Mouse (Mus musculus): ENCODE data around the gene 1700008O03Rik.

Gene 1700008O03Rik

DNA sequence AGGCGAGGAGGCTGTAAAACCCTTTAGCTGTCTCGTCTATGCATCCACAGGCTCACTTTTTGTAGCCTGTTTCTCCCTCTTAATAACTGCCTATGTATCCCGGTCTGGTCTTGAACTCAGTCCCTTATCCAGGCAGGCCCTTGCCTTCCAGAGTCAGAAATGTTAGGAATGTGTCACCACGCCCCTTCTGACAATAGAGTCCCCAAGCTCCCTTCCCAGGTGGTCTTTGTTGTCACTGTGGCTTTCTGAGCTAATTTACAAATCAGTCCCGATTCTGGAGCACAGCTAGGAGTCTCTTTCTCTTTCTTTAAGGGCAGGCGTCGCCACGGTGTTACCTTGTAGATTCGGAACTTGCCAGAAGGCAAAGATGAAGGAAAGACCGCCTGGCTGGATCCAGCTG is 10.4 kb downstream of the 1700008O03Rik start:
- DNase-seq = no peak

DNA sequence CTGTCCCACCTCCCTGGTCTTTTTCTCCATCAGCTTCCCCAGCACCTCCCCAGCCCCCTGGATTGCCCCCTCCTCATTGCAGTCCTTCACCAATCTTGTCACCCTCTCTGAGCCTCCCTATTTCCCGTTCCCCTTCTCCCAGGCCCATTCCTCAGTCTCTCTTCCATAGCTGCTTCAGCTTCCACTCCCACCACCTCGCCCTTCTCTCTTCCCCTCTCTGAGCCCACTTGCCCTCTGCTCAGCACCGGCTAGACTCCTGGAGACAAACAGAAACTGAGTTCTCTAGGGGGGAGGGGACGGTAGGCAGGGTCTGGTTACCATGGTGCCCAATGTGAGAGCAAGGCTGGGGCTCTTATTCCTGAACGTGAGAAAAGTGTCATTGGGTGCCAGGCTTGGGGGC is 10.9 kb downstream of the 1700008O03Rik start:
- no peak for DNase-seq

DNA sequence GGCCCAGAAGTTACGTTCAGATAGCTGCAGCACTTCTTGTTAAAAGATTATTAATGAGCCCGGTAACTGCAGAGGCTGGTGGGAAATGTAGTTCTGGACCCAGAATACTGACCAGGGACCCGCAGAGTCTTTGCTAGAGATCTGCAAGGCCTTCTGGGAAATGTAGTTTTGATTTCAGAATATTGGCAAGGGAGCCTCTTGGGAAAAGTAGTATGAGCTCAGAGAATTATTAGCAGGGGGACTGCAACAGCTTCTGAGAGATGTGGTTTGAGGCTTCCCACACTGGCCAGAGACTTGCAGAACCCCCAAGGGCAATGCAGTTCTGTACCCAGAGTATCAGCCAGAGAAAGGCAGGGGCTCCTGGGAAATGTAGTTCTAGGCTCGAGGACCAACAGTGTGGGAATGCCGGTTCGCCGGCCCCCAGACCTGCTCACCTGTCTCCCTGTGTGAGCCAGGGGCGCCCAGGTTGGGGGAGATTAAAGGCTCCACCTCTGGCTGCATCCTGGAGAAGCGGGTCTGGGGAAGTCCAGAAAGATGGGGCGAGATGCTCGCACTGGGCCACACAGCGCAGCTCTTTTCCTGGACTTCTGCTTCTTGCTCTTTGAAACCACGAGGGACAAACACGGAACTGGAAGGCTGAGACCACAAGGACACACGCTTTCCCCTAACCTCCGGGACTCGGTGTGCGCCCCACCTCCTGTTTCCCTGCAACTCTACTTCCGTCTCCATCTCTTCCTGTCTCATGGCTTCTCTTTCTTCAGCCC is 11.5 kb downstream of the 1700008O03Rik start:
- peak; percentile 94 for DNase-seq

- no peak for DNase-seq
These were observed 12.2 kb downstream of the 1700008O03Rik start for GRCm38 (mm10) chr7:44373460-44373859.

- DNase-seq = no peak
These were observed 12.9 kb downstream of the 1700008O03Rik start for GRCm38 (mm10) chr7:44372678-44373077.

DNA sequence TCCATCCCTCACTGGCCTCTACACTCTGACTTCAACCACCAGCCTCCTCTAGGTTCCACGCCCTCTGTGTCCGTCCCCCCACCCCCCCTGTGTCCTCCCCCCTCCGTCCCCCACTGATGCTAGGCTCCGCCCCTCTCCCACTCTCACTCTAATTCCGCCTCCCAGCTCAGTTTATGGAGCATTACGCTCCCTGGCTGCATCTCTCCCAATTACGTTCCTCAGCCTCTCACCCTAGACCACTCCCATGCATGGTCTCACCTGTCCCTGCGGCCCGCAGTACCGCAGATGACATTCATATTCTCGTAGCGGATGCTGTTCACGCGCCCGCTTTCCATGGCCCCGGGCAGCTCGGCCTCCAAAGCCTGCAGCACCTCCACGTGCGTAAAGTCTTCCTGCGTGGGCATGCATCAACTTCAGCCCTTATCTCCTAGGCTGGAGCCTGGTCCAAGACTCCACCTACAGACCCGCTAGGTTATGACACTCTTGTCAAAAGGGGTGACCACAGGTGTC is 24.8 kb downstream of the 1700008O03Rik start:
- no peak for DNase-seq

GRCm38 (mm10) chr7:44359908-44360672 is 25.5 kb downstream of the 1700008O03Rik start:
- peak; percentile 98 for DNase-seq

- no peak for DNase-seq
These were observed 26.6 kb downstream of the 1700008O03Rik start for GRCm38 (mm10) chr7:44358886-44359654.

DNA sequence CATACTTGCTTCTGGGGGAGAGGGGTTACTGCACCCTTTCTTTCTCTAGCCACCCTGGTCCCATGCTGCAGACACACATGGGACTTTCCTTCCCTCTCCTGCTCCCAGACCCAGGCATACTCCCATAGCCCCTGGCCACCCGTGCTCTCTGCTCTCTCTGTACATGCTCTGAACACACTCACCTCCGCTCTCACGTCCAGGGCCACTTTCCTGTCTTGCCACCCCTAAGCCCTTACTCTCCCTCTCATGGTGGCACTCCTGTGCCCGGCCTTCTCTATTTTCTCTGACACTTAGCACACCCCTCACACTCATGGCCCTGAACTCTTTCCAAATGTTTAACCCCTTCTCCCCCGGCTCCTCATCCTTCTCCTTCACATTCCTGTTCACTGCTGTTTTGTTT is 27.6 kb downstream of the 1700008O03Rik start:
- DNase-seq = no peak

DNA sequence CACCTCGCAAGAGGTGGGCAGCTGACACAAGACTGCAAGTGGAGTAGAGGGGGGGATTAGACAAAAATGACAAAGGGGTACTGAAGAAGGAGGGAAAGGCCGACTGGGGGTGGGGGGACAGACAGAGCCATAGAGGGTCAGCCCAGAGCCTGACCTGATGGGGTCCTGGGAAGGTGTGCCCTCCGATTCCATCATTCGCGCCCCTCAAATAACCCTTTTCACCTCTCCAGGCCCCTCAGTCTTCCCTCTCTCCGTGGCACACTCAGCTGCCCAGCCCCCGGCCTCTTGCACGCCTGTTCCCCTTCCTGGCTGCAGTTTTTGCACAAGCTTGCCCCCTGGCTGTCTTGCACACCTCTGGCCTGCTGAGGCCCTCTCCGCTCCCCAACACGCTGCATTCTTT is 28.1 kb downstream of the 1700008O03Rik start:
- no peak for DNase-seq

GRCm38 (mm10) chr7:44356590-44357481 is 28.8 kb downstream of the 1700008O03Rik start:
- DNase-seq = no peak

- DNase-seq = no peak
These were observed 30.2 kb downstream of the 1700008O03Rik start for GRCm38 (mm10) chr7:44355411-44355810.

GRCm38 (mm10) chr7:44353601-44354340 is 31.8 kb downstream of the 1700008O03Rik start:
- DNase-seq = no peak

DNA sequence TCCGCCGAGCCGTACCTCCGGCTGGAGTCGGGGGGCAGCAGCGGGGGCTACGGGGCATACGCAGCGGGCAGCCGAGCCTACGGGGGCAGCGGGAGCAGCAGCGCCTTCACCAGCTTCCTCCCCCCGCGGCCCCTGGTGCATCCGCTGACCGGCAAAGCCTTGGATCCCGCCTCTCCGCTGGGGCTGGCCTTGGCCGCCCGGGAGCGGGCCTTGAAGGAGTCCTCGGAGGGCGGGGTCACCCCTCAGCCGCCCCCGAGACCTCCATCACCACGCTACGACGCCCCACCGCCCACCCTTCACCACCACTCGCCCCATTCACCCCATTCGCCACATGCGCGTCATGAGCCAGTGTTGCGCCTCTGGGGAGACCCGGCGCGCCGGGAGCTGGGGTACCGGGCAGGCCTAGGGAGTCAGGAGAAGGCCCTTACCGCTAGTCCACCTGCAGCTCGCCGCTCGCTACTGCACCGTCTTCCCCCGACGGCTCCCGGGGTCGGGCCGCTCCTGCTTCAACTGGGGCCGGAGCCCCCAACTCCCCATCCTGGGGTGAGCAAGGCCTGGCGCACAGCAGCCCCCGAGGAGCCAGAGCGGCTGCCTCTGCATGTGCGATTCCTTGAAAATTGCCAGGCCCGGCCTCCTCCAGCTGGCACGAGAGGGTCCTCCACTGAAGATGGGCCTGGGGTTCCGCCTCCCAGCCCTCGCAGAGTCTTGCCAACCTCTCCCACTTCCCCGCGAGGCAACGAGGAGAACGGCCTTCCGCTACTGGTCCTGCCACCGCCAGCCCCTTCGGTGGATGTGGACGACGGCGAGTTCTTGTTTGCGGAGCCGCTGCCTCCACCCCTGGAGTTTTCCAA is 32.6 kb downstream of the 1700008O03Rik start:
- DNase-seq = no peak

- no peak for DNase-seq
These were observed 33.5 kb downstream of the 1700008O03Rik start for GRCm38 (mm10) chr7:44351881-44352749.

DNA sequence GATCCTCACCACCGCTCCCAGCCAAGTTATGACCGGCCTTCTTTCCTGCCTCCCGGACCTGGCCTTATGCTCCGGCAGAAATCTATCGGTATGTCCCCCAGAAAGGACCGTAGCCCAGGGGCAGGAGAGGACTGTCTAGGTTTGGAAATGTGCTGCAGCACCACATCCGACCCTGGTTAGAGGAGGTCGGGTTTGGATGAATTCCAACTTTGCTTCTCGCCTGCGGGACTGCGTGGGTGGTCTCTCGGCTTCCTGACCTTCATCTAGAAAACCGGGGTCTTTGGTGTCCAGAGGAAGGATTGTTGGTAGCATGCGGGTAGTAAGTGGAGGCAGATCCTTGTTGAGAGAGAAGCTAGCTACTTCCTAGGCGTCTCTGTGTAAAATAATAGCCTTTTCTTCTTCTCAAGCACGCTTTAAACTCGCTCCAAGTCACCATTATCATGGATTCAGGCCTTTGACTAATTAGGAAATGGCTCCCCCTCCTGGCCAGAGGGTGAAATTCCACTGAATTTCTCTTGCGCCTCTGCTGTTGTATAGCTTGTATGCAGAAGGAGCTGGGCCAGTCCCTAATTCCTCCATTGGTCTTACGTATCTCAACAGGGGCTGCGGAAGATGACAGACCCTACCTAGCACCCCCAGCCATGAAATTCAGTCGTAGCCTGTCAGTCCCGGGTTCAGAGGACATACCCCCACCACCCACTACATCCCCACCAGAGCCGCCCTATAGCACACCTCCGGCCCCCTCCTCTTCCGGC is 34.5 kb downstream of the 1700008O03Rik start:
- peak; percentile 87 for DNase-seq

GRCm38 (mm10) chr7:44349043-44349442 is 36.6 kb downstream of the 1700008O03Rik start:
- no peak for DNase-seq

DNA sequence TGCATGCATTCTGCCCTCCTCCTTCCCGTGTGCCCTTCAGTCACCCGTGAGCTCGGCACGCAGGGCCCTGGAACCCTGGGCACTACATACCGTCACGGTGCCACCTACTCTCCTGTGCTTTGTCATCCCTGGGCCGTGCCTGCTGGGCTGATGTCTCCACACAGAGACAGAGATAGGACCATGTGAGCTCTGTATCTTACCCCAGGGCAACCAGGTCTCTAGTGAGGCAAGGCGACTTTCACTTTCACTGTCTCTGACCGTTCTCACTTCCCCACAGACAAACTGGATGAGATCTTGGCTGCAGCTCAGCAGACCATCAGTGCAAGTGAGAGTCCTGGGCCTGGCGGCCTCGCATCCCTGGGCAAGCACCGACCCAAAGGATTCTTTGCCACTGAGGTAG is 41.0 kb downstream of the 1700008O03Rik start:
- DNase-seq = no peak
